Mouse (Mus musculus) heart, embryonic 12.5 days (tissue): ENCODE results near the gene Hsd17b14. TPM values are rescaled to one million over a fixed set of nuclear protein-coding genes. Genes with fewer than 3 reads are reported as not detected.
"Not testable (repeated sequence)": the region's sequence is repeated elsewhere in the genome, so short reads cannot be mapped to it uniquely, and the experiment has no call there.

Experiments used
- ATAC-seq: fragments of 200-750 bp; cut with Nextera tagmentation; 2 replicates; pipeline ENCODE4 v1.8.0; 2017; ENCODE audit warnings: moderate TSS enrichment, moderate library complexity; ENCODE audit not compliant: insufficient number of reproducible peaks, low FRiP score
- H3K27ac ChIP-seq: fragments of 300-500 bp; sonication (generic); 2 replicates; pipeline ENCODE4 v1.5.1; 2016; ENCODE audit warnings: mild to moderate bottlenecking, moderate library complexity; ENCODE audit not compliant: poor library complexity, severe bottlenecking
- H3K27me3 ChIP-seq: fragments of 300-500 bp; sonication (generic); replicated peaks from 2 replicates; pipeline ENCODE4 v1.6.1; 2016; ENCODE audit warnings: mild to moderate bottlenecking, moderate library complexity
- H3K36me3 ChIP-seq: fragments of 300-500 bp; sonication (generic); 2 replicates; pipeline ENCODE4 v1.6.1; 2016; ENCODE audit warnings: mild to moderate bottlenecking, moderate library complexity
- H3K4me1 ChIP-seq: fragments of 300-500 bp; sonication (generic); replicated peaks from 2 replicates; pipeline ENCODE4 v1.6.1; 2016; ENCODE audit warnings: mild to moderate bottlenecking
- H3K4me2 ChIP-seq: fragments of 300-500 bp; sonication (generic); 2 replicates; pipeline ENCODE4 v1.6.1; 2016; ENCODE audit warnings: mild to moderate bottlenecking, moderate library complexity
- H3K4me3 ChIP-seq: fragments of 300-500 bp; sonication (generic); 2 replicates; pipeline ENCODE4 v1.5.1; 2016; ENCODE audit warnings: mild to moderate bottlenecking
- H3K9ac ChIP-seq: fragments of 300-500 bp; sonication (generic); 2 replicates; pipeline ENCODE4 v1.6.1; 2016; ENCODE audit warnings: mild to moderate bottlenecking, moderate library complexity
- H3K9me3 ChIP-seq: fragments of 300-500 bp; sonication (generic); replicated peaks from 2 replicates; pipeline ENCODE4 v1.6.1; 2016; ENCODE audit warnings: mild to moderate bottlenecking, moderate library complexity
- WGBS: fragments of 180-500 bp; shearing (Covaris S2); methylation state at CpG from one replicate; pipeline ENCODE4 v1.1.7; 2016; 5-methylcytosine and 5-hydroxymethylcytosine counted together
- polyA plus RNA-seq: library from polyadenylated mRNA; unstranded; fragments of >200 nt; fragmentation: Nextera tagmentation; extraction: Ambion mirVana; gene quantifications from 2 replicates; pipeline ENCODE4 v1.2.1, GENCODE M21; 2016

Gene Hsd17b14
- polyA plus RNA-seq, 1 experiment from 2014 or later, result 0.70 TPM

GRCm38 (mm10) chr7:45520605-45521004, 34.1 kb upstream of the Hsd17b14 start:
- H3K9ac ChIP-seq, result no peak overlapping the region
- no peak overlapping the region for H3K4me3 ChIP-seq
- peaks cover 17% of the 10 kb centered on the region for H3K36me3 ChIP-seq
- H3K27ac ChIP-seq, result no peak overlapping the region
- no peaks in the 10 kb centered on the region for H3K27me3 ChIP-seq
- WGBS, result 90% methylated on average over 7 of the region's 7 CpGs
- H3K4me1 ChIP-seq, result peaks cover 33% of the 10 kb centered on the region
- H3K9me3 ChIP-seq, result no peaks in the 10 kb centered on the region
- no peak for ATAC-seq
- no peak overlapping the region for H3K4me2 ChIP-seq

- under 1% methylated on average over 28 of the region's 28 CpGs for WGBS
- peaks cover 17% of the 10 kb centered on the region for H3K36me3 ChIP-seq
- H3K9me3 ChIP-seq, result no peaks in the 10 kb centered on the region
- no peaks in the 10 kb centered on the region for H3K27me3 ChIP-seq
- peaks cover 27% of the 10 kb centered on the region for H3K4me1 ChIP-seq
- peak overlapping the region; percentile 77 for H3K4me2 ChIP-seq
- H3K4me3 ChIP-seq, result peak overlapping the region; percentile 61
- H3K27ac ChIP-seq, result peak overlapping the region; percentile 83
- peak overlapping the region; percentile 71 for H3K9ac ChIP-seq
- ATAC-seq, result peak; percentile 37
These were observed 32.9 kb upstream of the Hsd17b14 start for GRCm38 (mm10) chr7:45521728-45522184.

- Histone ChIP-seq H3K27me3 (no peaks in the 10 kb centered on the region), H3K4me3 (peak overlapping the region; percentile 61), H3K9me3 (no peaks in the 10 kb centered on the region), H3K9ac (0 out of 2 replicates have a peak overlapping the region, but pooled peaks have one; percentile 71), H3K4me2 (peak overlapping the region; percentile 77), H3K4me1 (peaks cover 27% of the 10 kb centered on the region), H3K27ac (peak overlapping the region; percentile 83; the same call in 1 of the 2 replicates), H3K36me3 (peaks cover 17% of the 10 kb centered on the region)
- ATAC-seq, result no peak
- 53% methylated on average over 16 of the region's 16 CpGs for WGBS
These were observed 32.4 kb upstream of the Hsd17b14 start for GRCm38 (mm10) chr7:45522194-45522752.

GRCm38 (mm10) chr7:45522957-45523676, 31.6 kb upstream of the Hsd17b14 start:
- H3K27ac ChIP-seq, result peak overlapping the region; percentile 72

DNA sequence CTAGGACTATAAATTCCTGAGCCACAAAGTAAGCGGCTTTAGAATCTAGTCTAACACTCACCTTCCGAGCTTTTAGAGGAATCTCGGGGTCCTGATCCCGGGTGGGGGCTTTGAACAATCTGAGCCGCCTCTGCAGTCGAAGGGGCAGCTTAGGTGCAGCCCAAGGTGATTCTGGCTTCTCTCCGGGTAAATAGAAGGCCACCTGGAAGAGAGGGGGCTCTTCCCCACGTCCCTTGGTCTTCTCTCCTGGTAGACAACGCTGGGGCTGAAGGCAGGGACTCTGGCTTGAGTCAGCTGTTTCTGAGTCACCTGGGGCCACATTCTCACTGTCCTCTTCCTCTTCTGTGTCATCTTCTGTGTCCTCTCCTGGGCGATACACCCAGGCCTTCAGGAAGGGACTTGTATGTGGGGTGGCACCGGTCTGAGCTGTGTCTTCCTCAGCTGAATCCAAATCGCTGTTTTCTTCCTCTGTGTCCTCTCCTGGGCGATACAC, 31.0 kb upstream of the Hsd17b14 start:
- no peaks in the 10 kb centered on the region for H3K9me3 ChIP-seq
- WGBS, result 73% methylated on average over 13 of the region's 13 CpGs
- peak overlapping the region; percentile 46 for H3K4me3 ChIP-seq
- no peak for ATAC-seq
- peaks cover 17% of the 10 kb centered on the region for H3K36me3 ChIP-seq
- H3K27me3 ChIP-seq, result no peaks in the 10 kb centered on the region
- peaks cover 27% of the 10 kb centered on the region for H3K4me1 ChIP-seq
- peak overlapping the region; percentile 63 for H3K9ac ChIP-seq
- peak overlapping the region; percentile 77 for H3K4me2 ChIP-seq
- H3K27ac ChIP-seq, result peak overlapping the region; percentile 72

More at GRCm38 (mm10) chr7:45522957-45523676, 31.6 kb upstream of the Hsd17b14 start:
- peaks cover 27% of the 10 kb centered on the region for H3K4me1 ChIP-seq
- peak overlapping the region; percentile 77 for H3K4me2 ChIP-seq
- H3K27me3 ChIP-seq, result no peaks in the 10 kb centered on the region
- H3K4me3 ChIP-seq, result peak overlapping the region; percentile 46
- 64% methylated on average over 18 of the region's 18 CpGs for WGBS
- H3K9ac ChIP-seq, result peak overlapping the region; percentile 63
- H3K36me3 ChIP-seq, result peaks cover 17% of the 10 kb centered on the region
- ATAC-seq, result peak; percentile 46; the same call in 1 of the 2 replicates
- no peaks in the 10 kb centered on the region for H3K9me3 ChIP-seq

DNA sequence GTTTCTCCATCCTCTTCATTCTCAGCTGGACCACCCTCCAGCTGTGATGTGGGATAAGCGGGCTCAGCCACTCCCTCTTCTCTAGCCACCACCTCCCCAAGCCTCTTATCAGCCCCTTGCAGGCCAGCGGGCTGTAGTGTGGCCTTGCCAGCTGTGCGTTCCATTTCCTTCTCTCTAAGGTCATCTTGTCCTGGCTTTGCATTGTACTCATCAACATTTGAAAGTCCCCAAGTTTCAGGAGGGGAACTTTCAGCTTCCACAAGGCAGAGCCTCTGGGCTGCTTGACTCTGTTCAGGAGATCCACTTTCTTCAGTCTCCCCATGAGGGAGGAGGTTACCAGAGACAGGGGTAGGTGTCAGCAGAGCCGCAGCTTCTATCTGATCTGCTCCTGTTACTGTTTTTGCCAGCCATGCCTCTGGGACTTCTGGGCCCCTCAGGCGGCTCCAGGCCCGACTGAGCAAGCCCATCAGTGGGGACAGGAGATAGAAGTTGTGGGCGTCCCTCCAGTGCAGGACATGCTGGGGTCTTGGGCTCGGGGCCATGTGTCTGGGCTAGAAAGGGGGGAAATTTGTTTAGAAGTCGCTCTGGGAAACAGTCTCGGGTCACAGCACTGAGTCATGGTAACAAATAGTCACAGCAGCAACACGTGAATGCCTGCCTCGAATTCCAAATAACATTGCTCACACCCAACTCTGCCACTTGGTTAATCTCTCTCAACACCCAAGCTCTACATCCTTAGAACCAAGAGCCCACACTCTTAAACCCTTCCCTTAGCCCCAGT, 29.7 kb upstream of the Hsd17b14 start:
- peak overlapping the region; percentile 95 for H3K27ac ChIP-seq
- WGBS, result 5% methylated on average over 12 of the region's 12 CpGs
- no peaks in the 10 kb centered on the region for H3K9me3 ChIP-seq
- H3K9ac ChIP-seq, result peak overlapping the region; percentile 90
- ATAC-seq, result peak; percentile 82
- peak overlapping the region; percentile 77 for H3K4me2 ChIP-seq
- H3K27me3 ChIP-seq, result no peaks in the 10 kb centered on the region
- peaks cover 37% of the 10 kb centered on the region for H3K4me1 ChIP-seq
- H3K4me3 ChIP-seq, result peak overlapping the region; percentile 72
- H3K36me3 ChIP-seq, result peaks cover 17% of the 10 kb centered on the region

DNA sequence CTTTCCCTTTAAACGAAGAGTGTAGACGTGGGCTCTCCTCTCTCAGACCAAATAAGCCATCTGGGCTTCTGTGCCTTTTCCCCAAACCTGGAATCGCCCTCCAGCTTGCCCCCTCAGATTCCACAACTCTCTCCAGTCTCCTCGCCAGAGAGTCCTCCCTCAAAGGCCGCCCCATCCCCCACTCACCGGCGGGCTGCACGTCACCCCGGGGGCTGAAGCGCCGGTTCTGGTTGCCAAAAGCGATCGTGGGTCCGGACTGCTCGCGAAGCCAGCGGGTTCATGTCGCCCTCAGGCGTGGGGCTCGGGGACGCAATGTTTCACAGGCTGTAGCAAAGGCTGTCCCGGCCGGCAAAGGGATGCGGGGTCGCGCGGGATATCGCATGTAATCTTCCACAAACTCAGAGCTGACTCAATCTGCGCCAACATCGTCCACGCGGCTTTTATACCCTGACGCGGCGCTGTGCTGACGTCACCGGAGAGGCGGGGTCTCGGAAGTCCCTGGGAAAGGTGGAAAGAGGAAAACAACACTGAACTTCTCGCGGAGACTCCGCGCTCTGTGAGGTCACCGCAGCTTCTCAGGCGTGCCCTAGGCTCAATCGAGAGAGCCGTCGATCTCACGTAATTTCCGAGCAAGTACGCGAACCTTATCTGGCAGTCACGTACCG, 28.8 kb upstream of the Hsd17b14 start, which contains the start of the genes Ppp1r15a and Plekha4:
Gene Ppp1r15a (minus strand): TSS at position 460 of the 665 bp plus-strand sequence.
Gene Plekha4 (plus strand): TSS at position 522 of the 665 bp plus-strand sequence.
- H3K9me3 ChIP-seq, result no peaks in the 10 kb centered on the region
- H3K4me2 ChIP-seq, result peak within 1 kb of the TSS; percentile 77
- under 1% methylated on average over 54 of the region's 54 CpGs for WGBS
- peaks cover 17% of the 10 kb centered on the region for H3K36me3 ChIP-seq
- peak within 1 kb of the TSS; percentile 90 for H3K9ac ChIP-seq
- H3K27ac ChIP-seq, result peak within 1 kb of the TSS; percentile 95
- H3K4me3 ChIP-seq, result peak within 1 kb of the TSS; percentile 72
- H3K4me1 ChIP-seq, result peaks cover 43% of the 10 kb centered on the region
- no peaks in the 10 kb centered on the region; the same call in 1 of the 2 replicates for H3K27me3 ChIP-seq
- peak; percentile 86 for ATAC-seq

- Histone ChIP-seq H3K27ac (peak overlapping the region; percentile 95), H3K9ac (peak overlapping the region; percentile 90; the same call in 1 of the 2 replicates), H3K36me3 (peaks cover 17% of the 10 kb centered on the region), H3K4me1 (peaks cover 43% of the 10 kb centered on the region), H3K4me2 (peak overlapping the region; percentile 77), H3K4me3 (peak overlapping the region; percentile 72), H3K27me3 (no peaks in the 10 kb centered on the region; the same call in 1 of the 2 replicates), H3K9me3 (no peaks in the 10 kb centered on the region)
- 19% methylated on average over 7 of the region's 7 CpGs for WGBS
- ATAC-seq, result no peak
These were observed 28.1 kb upstream of the Hsd17b14 start for GRCm38 (mm10) chr7:45526474-45527120.

GRCm38 (mm10) chr7:45527169-45527568, 27.5 kb upstream of the Hsd17b14 start:
- Histone ChIP-seq H3K36me3 (peaks cover 17% of the 10 kb centered on the region), H3K27ac (peak overlapping the region; percentile 95; the same call in 1 of the 2 replicates), H3K4me1 (peaks cover 42% of the 10 kb centered on the region)
- not testable (repeated sequence) for H3K9ac ChIP-seq, H3K4me3 ChIP-seq, H3K9me3 ChIP-seq, H3K4me2 ChIP-seq, ATAC-seq, H3K27me3 ChIP-seq
- WGBS, result 74% methylated on average over 6 of the region's 6 CpGs

DNA sequence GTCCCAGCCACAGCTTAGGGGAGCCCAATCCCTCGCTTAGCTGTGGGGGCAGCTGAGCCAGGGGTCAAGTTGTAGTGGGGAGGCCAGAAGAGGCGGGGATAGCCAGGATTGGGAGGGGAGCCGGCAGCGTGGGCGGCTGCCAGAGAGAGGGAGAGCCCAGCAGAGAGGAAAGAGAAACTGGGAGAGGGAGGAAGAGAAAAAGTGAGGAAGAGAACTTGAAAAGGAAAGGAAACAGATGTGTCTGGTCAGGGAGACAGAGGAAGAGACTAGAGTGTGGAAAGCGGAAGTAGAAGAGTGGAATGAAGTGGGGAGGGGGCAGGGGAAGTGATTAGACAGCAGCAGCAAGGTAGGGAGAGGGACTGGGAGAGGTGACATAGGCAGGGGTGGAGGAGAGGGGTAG, 25.2 kb upstream of the Hsd17b14 start:
- Histone ChIP-seq H3K27ac (peak overlapping the region; percentile 17; the same call in 1 of the 2 replicates), H3K4me2 (peak overlapping the region; percentile 20), H3K4me3 (no peak overlapping the region), H3K27me3 (peaks cover 3% of the 10 kb centered on the region; the same call in 1 of the 2 replicates), H3K4me1 (peaks cover 26% of the 10 kb centered on the region), H3K9me3 (no peaks in the 10 kb centered on the region), H3K9ac (peak overlapping the region; percentile 56), H3K36me3 (peaks cover 1% of the 10 kb centered on the region)
- no peak for ATAC-seq
- 7% methylated on average over 6 of the region's 6 CpGs for WGBS
